Mouse (Mus musculus) skeletal muscle tissue, adult 2 months (tissue): ENCODE data around the gene Alyref.

ENCODE experiments used
- DNase-seq: peaks from one replicate; pipeline ENCODE4 v3.0.0-alpha.2; 2012; ENCODE audit warnings: low read depth, low spot score

Alyref gene

DNA sequence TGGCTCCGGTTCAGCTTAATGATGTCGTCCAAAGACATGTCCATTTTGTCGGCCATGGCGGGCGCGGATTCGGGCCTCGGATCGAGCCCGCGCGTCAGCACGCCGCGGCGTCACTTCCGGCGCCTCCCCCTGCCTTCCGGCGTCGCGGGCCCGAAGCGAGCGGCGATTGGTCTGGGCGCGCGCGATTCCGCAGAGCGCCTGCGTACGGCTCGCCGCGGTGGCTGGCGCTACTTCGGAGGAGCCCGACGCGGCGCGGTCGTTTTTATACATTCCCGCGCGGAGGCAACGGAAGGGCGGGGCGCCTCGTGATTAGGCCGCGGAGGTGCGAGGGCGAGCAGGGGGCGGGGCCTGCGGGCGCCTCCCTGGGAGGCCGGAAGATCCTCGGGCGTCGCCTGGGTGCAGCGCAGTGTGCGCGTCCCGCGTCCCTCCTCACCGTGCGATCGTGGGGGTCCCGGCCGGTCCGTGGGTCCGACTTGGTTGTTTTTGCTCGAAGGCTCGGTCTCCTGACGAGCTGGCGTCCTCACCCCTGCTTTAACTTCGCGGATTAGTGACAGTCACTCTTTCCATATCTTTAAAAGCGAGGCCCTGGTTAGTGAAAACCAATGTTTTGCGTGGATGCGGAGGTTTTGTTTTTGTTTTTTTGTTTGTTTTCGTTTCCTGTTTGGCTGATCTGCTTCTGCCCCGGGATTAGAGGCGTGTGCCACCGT, at the start of gene Alyref, which contains the start of gene Anapc11:
TSS of gene Alyref (minus strand) at position 83 of the 707 bp plus-strand sequence.
TSS of gene Anapc11 (plus strand) at position 139 of the 707 bp plus-strand sequence.
- DNase-seq = peak; percentile 91

- no peak for DNase-seq
Observed at GRCm38 (mm10) chr11:120647047-120647830, 49.1 kb upstream of the Alyref start.

GRCm38 (mm10) chr11:120643601-120643987, 45.4 kb upstream of the Alyref start, which contains the start of gene Pycr1:
Gene Pycr1, minus strand, starts transcription at chr11:120643769.
- peak; percentile 90 for DNase-seq

DNA sequence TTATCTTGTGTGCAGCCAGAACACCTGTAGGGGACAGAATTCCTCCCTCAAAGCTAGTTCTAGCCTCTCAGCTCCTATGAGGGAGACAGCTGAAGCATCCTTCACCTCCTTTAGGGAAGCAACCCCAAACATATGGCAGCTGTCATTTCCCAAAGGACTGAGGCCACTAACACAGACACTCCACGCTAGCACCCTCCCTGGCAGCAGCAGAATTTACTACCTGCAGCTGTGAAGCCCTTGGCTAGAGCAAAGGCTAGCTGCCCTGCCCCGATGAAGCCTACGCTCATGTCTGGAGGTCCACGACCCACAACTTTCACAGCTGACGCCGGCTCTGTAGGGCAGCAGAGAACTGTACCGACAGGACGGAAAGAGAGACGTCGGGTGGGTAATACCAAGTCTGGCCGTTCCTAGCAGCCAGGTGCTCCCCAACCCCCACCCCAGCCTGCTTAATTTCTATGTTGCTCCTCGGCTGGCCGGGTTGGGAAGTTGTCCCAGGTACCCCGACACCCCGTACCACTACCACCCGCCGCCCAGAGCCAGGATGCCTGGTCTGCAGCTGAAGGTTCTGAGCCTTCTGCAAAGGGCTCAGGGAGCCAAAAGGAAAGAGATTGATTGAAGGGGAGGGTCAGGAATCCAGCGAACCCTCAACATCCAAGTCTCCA, 44.9 kb upstream of the Alyref start:
- DNase-seq = no peak

DNA sequence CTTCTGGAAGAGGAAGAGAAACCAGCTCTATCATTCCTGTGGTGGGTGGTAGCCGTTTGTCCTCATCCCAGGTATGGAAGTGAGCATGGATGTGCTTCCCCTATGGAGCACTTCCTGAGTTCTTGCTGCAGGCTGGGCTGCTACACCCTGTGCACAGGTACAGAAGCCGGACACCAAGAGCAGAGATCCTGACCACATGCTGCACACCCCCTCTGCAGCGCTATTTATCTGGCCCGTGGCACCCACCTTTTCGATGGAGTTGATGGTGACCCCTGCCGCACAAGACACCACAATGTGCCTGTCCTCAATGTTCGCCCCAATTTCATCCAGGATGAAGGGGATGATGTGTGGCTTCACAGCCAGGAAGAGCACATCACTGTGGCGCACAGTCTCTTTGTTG, 43.7 kb upstream of the Alyref start:
- DNase-seq = no peak

DNA sequence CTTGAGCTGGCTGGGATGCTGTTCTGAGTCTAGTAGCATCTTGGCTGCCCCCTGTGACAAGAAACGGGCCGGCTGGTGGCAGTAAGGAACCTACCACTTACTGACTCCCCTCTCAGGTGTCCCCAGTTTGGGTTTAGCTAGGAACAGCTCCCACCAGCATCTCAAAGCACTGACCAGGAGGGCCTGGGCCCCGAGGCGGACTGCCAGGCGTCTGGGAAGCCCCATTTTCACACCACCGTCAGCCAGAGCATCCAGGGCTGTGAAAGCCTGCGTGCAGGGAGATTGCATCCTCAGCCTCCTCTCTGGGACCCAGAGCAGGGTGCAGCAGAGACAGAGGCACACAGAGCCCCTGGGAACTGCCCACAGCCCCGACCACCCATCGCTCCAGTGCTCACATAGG, 43.1 kb upstream of the Alyref start:
- DNase-seq = no peak

GRCm38 (mm10) chr11:120634810-120635209, 36.6 kb upstream of the Alyref start:
- DNase-seq = no peak

DNA sequence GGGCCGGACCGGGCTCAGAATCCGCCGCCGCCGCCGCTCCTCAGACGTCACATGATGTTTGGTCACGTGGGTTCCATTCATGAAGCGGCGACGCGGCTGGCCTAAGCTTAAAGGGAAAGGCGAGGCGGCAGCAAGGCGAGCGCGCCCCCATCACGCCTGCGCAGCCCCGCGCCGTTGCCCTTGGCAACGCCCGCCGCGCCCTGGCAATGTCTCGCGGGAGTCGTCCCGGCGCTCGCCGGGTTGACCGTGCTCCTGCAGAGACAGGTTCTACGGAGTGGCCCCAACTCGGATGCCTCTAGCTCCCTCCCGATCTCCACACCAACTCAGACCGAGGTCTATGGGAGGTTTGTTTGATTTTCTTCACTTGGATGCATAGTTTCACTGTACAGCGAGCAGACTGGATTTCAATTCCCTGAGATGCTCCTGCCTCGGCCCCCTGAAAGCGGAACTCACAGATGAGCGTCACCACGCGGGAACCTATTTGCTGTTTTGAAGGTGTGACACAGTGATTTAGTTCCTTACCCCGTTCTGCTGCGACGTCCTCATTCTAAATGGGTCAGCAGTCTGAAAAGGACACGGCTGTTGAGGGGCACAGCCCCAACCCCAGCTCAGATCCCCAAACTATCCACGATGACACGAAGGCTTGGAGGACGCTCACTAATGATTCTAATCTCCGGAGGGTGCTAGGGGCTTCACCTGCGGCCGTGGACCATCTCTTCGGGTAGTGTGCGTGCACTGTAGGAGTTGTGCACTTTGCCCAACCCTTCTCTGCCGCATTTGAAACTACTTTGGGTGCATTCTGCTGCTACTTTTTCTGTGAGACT, 35.6 kb upstream of the Alyref start, which contains the start of gene Mafg:
TSS of gene Mafg (minus strand) at position 81 of the 824 bp plus-strand sequence.
- DNase-seq = peak; percentile 95

GRCm38 (mm10) chr11:120632559-120633519, 34.7 kb upstream of the Alyref start:
- peak; percentile 81 for DNase-seq

- no peak for DNase-seq
Observed at GRCm38 (mm10) chr11:120631726-120632448, 33.7 kb upstream of the Alyref start.

- DNase-seq = no peak
Observed at GRCm38 (mm10) chr11:120630881-120631725, 32.9 kb upstream of the Alyref start.

GRCm38 (mm10) chr11:120630401-120630871, 32.3 kb upstream of the Alyref start:
- DNase-seq = no peak

DNA sequence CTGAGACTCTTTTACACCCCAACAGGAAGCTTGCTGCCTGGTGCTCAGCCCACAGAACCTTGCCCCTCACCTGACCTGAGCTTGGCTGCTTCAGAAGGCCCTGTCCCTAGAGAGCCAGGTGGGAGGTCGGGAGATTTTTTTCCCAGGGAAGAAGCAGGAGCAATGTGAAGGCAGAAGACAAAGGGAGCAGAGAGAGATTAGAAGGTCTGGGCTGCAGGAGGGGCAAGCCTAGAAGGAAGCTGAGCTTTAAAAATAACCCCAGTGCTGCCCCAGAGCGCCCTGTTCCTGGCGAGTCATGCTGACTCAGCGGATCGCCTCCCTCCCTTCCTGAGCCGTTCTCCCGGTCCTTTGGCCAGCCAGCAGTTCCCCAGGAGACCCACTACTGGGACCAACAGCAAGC, 31.7 kb upstream of the Alyref start:
- peak; percentile 82 for DNase-seq

GRCm38 (mm10) chr11:120629341-120629730, 31.2 kb upstream of the Alyref start:
- peak; percentile 68 for DNase-seq

GRCm38 (mm10) chr11:120628601-120629340, 30.6 kb upstream of the Alyref start:
- no peak for DNase-seq

GRCm38 (mm10) chr11:120627468-120628300, 29.5 kb upstream of the Alyref start:
- DNase-seq = no peak
